Mouse (Mus musculus) MEL (cell line): ENCODE measurements around the gene Khdrbs1. TPM values are rescaled to one million over a fixed set of nuclear protein-coding genes. Genes with fewer than 3 reads are reported as not detected.

ENCODE experiments used
- DNase-seq: peaks from one replicate; pipeline ENCODE4 v3.0.0; 2011; ENCODE audit warnings: low read depth, low spot score
- H3K27ac ChIP-seq: 2 replicates; pipeline ENCODE4 v1.5.1; 2012; ENCODE audit warnings: low read depth, mild to moderate bottlenecking, control low read depth, low read length, moderate library complexity; ENCODE audit not compliant: control insufficient read depth
- H3K27me3 ChIP-seq, 2 experiments: fragments of 150-350 bp in 1 of 2; sonication (generic) in 1 of 2; 2 replicates each; pipeline ENCODE4 v1.6.1; 2012; ENCODE audit warnings: low read length in 2 of 2, mild to moderate bottlenecking in 2 of 2, improper control_type of control experiment in 1 of 2, moderate library complexity in 1 of 2; ENCODE audit not compliant: insufficient read depth in 2 of 2, control insufficient read depth in 1 of 2
- H3K36me3 ChIP-seq, 2 experiments: 2 replicates each; pipeline ENCODE4 v1.6.1; 2012 to 2014; ENCODE audit warnings: low read length in 2 of 2, improper control_type of control experiment in 1 of 2, inconsistent platforms in 1 of 2, mild to moderate bottlenecking in 1 of 2; ENCODE audit not compliant: insufficient read depth in 2 of 2, control insufficient read depth in 1 of 2
- H3K4me1 ChIP-seq, 2 experiments: fragments of 150-350 bp in 1 of 2; sonication (generic) in 1 of 2; 2 replicates each; pipeline ENCODE4 v1.6.1; 2012; ENCODE audit warnings: low read length in 2 of 2, improper control_type of control experiment in 1 of 2, mild to moderate bottlenecking in 1 of 2; ENCODE audit not compliant: insufficient read depth in 2 of 2, control insufficient read depth in 1 of 2
- H3K4me3 ChIP-seq, 2 experiments: fragments of 150-350 bp in 1 of 2; sonication (generic) in 1 of 2; 2 replicates each; pipeline ENCODE4 v1.5.1; 2012; ENCODE audit warnings: low read depth in 2 of 2, low read length in 2 of 2, mild to moderate bottlenecking in 2 of 2, moderate library complexity in 2 of 2, control low read depth in 1 of 2, improper control_type of control experiment in 1 of 2; ENCODE audit not compliant: control insufficient read depth in 1 of 2, insufficient read depth in 1 of 2
- H3K79me2 ChIP-seq: 2 replicates; pipeline ENCODE4 v1.6.1; 2012; ENCODE audit warnings: mild to moderate bottlenecking, low read length, moderate library complexity; ENCODE audit not compliant: control insufficient read depth, poor library complexity, insufficient read depth
- H3K9ac ChIP-seq: 2 replicates; pipeline ENCODE4 v1.6.1; 2012; ENCODE audit warnings: low read depth, mild to moderate bottlenecking, control low read depth, low read length, moderate library complexity; ENCODE audit not compliant: control insufficient read depth, poor library complexity, severe bottlenecking
- H3K9me3 ChIP-seq: fragments of 150-350 bp; sonication (generic); replicated peaks from 2 replicates; pipeline ENCODE4 v1.6.1; 2012; ENCODE audit warnings: mild to moderate bottlenecking, low read length, improper control_type of control experiment, moderate library complexity; ENCODE audit not compliant: insufficient read depth
- BHLHE40 ChIP-seq: IDR thresholded peaks from 2 replicates; pipeline ENCODE4 v1.6.1; 2012; ENCODE audit warnings: low read depth, mild to moderate bottlenecking, inconsistent platforms, low read length, improper control_type of control experiment, borderline replicate concordance
- ETS1 ChIP-seq: IDR thresholded peaks from 2 replicates; pipeline ENCODE4 v1.6.1; 2012; ENCODE audit warnings: low read depth, mild to moderate bottlenecking, inconsistent platforms, low read length, improper control_type of control experiment, moderate library complexity
- GABPA ChIP-seq: IDR thresholded peaks from 2 replicates; pipeline ENCODE4 v1.6.1; 2012; ENCODE audit warnings: low read depth, mild to moderate bottlenecking, inconsistent platforms, low read length, improper control_type of control experiment, moderate library complexity
- KAT2A ChIP-seq: conservative IDR thresholded peaks from 2 replicates; pipeline ENCODE4 v1.6.1; 2012; ENCODE audit warnings: low read depth, low read length, improper control_type of control experiment, inconsistent platforms
- MAX ChIP-seq: IDR thresholded peaks from 2 replicates; pipeline ENCODE4 v1.6.1; 2011; ENCODE audit warnings: low read length, improper control_type of control experiment
- MAZ ChIP-seq: IDR thresholded peaks from 2 replicates; pipeline ENCODE4 v1.6.1; 2012; ENCODE audit warnings: low read depth, mild to moderate bottlenecking, inconsistent platforms, low read length, improper control_type of control experiment
- MEF2A ChIP-seq: IDR thresholded peaks from 2 replicates; pipeline ENCODE4 v1.6.1; 2014; ENCODE audit warnings: low read depth, mild to moderate bottlenecking, inconsistent platforms, low read length, improper control_type of control experiment; ENCODE audit not compliant: poor library complexity, insufficient replicate concordance, severe bottlenecking; ENCODE audit errors: extremely low read depth
- MXI1 ChIP-seq: IDR thresholded peaks from 2 replicates; pipeline ENCODE4 v1.6.1; 2011; ENCODE audit warnings: mild to moderate bottlenecking, low read depth, low read length, improper control_type of control experiment
- MYC ChIP-seq: IDR thresholded peaks from 2 replicates; pipeline ENCODE4 v1.6.1; 2011; ENCODE audit warnings: low read depth, mild to moderate bottlenecking, low read length, improper control_type of control experiment, moderate library complexity
- NRF1 ChIP-seq: IDR thresholded peaks from 2 replicates; pipeline ENCODE4 v1.6.1; 2014; ENCODE audit warnings: low read depth, mild to moderate bottlenecking, inconsistent platforms, low read length, improper control_type of control experiment, moderate library complexity; ENCODE audit not compliant: poor library complexity, insufficient read depth, severe bottlenecking
- POLR2AphosphoS5 ChIP-seq: IDR thresholded peaks from 2 replicates; pipeline ENCODE4 v1.6.1; 2012; ENCODE audit warnings: low read depth, borderline replicate concordance, mild to moderate bottlenecking, inconsistent platforms, low read length, moderate library complexity, mixed read lengths
- RAD21 ChIP-seq: IDR thresholded peaks from 2 replicates; pipeline ENCODE4 v1.6.1; 2011; ENCODE audit warnings: mild to moderate bottlenecking, low read depth, low read length, improper control_type of control experiment
- TBP ChIP-seq: IDR thresholded peaks from 2 replicates; pipeline ENCODE4 v1.8.0; 2011; ENCODE audit warnings: low read depth, low read length, improper control_type of control experiment
- TCF12 ChIP-seq: IDR thresholded peaks from 2 replicates; pipeline ENCODE4 v1.6.1; 2014; ENCODE audit warnings: low read depth, mild to moderate bottlenecking, inconsistent platforms, low read length, improper control_type of control experiment, moderate library complexity
- UBTF ChIP-seq: IDR thresholded peaks from 2 replicates; pipeline ENCODE4 v1.6.1; 2012; ENCODE audit warnings: low read depth, mild to moderate bottlenecking, inconsistent platforms, low read length, improper control_type of control experiment, moderate library complexity, borderline replicate concordance; ENCODE audit not compliant: insufficient read depth
- USF1 ChIP-seq: IDR thresholded peaks from 2 replicates; pipeline ENCODE4 v1.6.1; 2014; ENCODE audit warnings: low read depth, mild to moderate bottlenecking, inconsistent platforms, low read length, improper control_type of control experiment, moderate library complexity
- USF2 ChIP-seq, 2 experiments: IDR thresholded peaks; 2 replicates each; pipeline ENCODE4 v1.6.1; 2011 to 2012; ENCODE audit warnings: improper control_type of control experiment in 2 of 2, low read length in 2 of 2, borderline replicate concordance in 1 of 2, inconsistent platforms in 1 of 2, low read depth in 1 of 2, mild to moderate bottlenecking in 1 of 2; ENCODE audit not compliant: insufficient read depth in 1 of 2
- ZKSCAN1 ChIP-seq: IDR thresholded peaks from 2 replicates; pipeline ENCODE4 v1.6.1; 2012; ENCODE audit warnings: low read depth, mild to moderate bottlenecking, inconsistent platforms, low read length, improper control_type of control experiment, moderate library complexity
- ZMIZ1 ChIP-seq: IDR thresholded peaks from 2 replicates; pipeline ENCODE4 v1.6.1; 2012; ENCODE audit warnings: low read depth, mild to moderate bottlenecking, inconsistent platforms, low read length, improper control_type of control experiment, moderate library complexity
- ZNF384 ChIP-seq: IDR thresholded peaks from 2 replicates; pipeline ENCODE4 v1.6.1; 2012; ENCODE audit warnings: low read depth, mild to moderate bottlenecking, inconsistent platforms, low read length, improper control_type of control experiment
- polyA plus RNA-seq, 2 experiments: library from polyadenylated mRNA; stranded (reverse) in 1 of 2; unstranded in 1 of 2; fragments of >175 nt in 1 of 2; fragments of >200 nt in 1 of 2; gene quantifications; 2 replicates each; pipeline versions ENCODE4 v1.2.1 to v1.2.4; 2012; ENCODE audit warnings: low replicate concordance in 2 of 2, low read depth in 1 of 2; ENCODE audit not compliant: insufficient read length in 2 of 2, insufficient read depth in 1 of 2, missing spikeins in 1 of 2
- total RNA-seq: library from RNA; depleted of rRNA; stranded (reverse); fragments of 300-350 nt; gene quantifications from 2 replicates; pipeline ENCODE4 v1.2.3, GENCODE M21; 2012

Gene Khdrbs1
- total and polyA plus RNA-seq, 3 experiments, result 56.5 to 141 (median 77.6) TPM

DNA sequence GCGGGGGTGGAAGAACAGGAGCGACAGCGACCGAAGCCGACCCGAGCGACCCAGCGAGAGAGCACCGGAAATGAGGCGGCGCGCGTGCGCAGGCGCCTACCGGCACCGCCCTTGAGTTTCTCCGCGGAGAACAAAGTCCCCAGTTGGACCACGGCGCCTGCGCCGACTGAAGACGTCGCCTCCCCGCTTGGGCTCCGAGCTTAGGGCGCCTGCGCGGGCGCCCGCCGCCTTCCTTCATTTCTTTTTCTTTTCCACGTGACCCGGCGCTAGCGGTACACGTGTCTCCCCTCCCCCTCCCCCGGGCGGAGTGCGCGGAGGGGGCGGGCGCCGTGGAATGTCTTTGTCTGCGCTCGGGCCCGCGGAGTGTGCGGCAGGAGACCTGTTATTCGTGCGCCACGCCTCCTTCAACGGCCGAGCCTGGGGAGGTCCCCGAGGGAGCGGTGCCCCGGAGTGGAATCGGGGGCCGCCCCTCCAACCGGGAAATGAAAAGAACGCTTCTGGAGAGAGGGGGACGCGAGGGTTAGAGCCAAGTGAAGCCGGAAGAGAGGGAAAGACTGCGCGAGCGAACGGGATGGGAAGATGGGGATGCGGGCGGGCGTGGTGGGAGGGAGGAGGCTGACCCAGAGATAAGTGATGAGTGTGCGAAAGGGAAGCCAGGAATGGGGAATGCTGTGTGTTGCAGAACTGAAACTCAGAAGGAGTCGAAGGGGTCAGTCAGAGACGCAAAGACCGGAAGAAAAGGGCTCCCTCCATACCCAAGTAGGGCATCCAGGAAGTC lies at the start of gene Khdrbs1 (continued):
- TF ChIP-seq UBTF (no peak), ZNF384 (no peak), MYC (peak; percentile 99), ZMIZ1 (peak; percentile 82)

DNA sequence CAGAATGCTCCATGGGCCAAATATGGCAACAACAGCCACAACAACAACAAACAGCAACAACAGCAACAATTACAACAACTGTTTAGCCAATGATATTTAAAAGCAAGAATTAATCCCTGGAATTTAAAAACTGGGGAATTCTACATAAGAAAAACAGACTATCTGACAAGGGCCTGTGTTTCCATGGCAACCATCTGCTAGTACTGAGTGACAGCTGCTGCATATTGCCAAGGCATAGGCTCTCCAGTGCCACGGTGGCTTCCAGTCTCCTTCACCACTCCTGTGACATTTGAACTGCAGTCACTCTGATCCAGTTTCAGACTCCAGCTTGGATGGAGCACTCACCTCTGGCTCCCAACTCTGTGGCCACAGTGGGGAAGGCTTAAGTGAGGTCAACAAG lies 49.3 kb upstream of the Khdrbs1 start:
- peak; percentile 52 for DNase-seq
- H3K27ac ChIP-seq, result no peak overlapping the region

DNA sequence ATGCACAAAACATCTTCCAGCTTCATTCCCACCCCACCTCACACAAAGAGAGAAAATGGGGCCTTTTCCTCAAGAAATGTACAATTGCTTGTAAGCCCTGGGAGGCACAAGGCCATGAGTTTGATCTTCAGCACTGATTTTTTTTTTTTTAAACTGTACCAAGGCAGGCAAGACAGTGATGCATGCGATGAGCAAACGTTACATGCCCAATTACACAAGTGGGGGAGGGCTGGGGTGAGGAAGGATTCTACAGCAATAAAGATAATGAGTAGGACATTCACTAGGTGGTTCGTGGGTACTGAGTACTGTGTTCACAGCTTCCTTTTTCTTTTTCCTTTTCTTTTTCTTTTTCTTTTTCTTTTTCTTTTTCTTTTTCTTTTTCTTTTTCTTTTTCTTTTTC lies 48.4 kb upstream of the Khdrbs1 start:
- no peak overlapping the region for H3K9ac ChIP-seq
- TF ChIP-seq NRF1, result no peak
- no peak for TF ChIP-seq KAT2A
- no peak for TF ChIP-seq MYC
- TF ChIP-seq ZKSCAN1, result no peak
- 0 out of 2 replicates have a peak, but pooled peaks have one; percentile 32 for TF ChIP-seq ZNF384
- no peak for TF ChIP-seq GABPA
- TF ChIP-seq USF1, result no peak
- H3K4me1 ChIP-seq, result peaks cover 20 to 47% of the 10 kb centered on the region in 2 experiments
- H3K4me3 ChIP-seq, result no peak overlapping the region
- peaks cover 0 to 41% of the 10 kb centered on the region in 2 experiments; a peak in 2 of 4 replicates for H3K36me3 ChIP-seq
- H3K9me3 ChIP-seq, result no peaks in the 10 kb centered on the region
- DNase-seq, result no peak
- no peaks in the 10 kb centered on the region for H3K79me2 ChIP-seq
- H3K27me3 ChIP-seq, result no peaks in the 10 kb centered on the region
- no peak overlapping the region for H3K27ac ChIP-seq

More for the DNA sequence above, 49.3 kb upstream of the Khdrbs1 start:
- H3K36me3 ChIP-seq, result peaks cover 0 to 38% of the 10 kb centered on the region in 2 experiments; a peak in 2 of 4 replicates
- H3K79me2 ChIP-seq, result no peaks in the 10 kb centered on the region
- H3K9me3 ChIP-seq, result no peaks in the 10 kb centered on the region
- H3K27me3 ChIP-seq, result no peaks in the 10 kb centered on the region
- H3K4me3 ChIP-seq, result no peak overlapping the region
- H3K4me1 ChIP-seq, result peaks cover 20 to 51% of the 10 kb centered on the region in 2 experiments
- TF ChIP-seq MAZ (no peak), MAX (no peak), USF2 (IDR thresholded peaks at IDR 0.05; ENCODE audit: borderline replicate concordance in 1 of 2, insufficient read depth in 1 of 2, low read depth in 1 of 2, low read length in 2 of 2) (no peak), TBP (no peak), TCF12 (no peak), BHLHE40 (no peak), POLR2AphosphoS5 (no peak), ZNF384 (no peak), MEF2A (no peak), RAD21 (no peak), MXI1 (no peak), ETS1 (no peak)
- TF ChIP-seq, all 39 proteins: peak for 0
- no peak overlapping the region for H3K9ac ChIP-seq
